Mouse (Mus musculus): ENCODE data around the gene Tle6.

- TF ChIP-seq CTCF (IDR thresholded peaks at IDR 0.05; ENCODE audit: extremely low read depth, insufficient read depth, low read length) (no peak), POLR2A (IDR thresholded peaks at IDR 0.05; ENCODE audit: extremely low read depth, insufficient read depth, low read length) (no peak)
Measured at GRCm38 (mm10) chr10:81557491-81557890, 43.4 kb downstream of the Tle6 start.

Measured in cortical plate, adult 2 months (tissue).